In the genomic region with DNA sequence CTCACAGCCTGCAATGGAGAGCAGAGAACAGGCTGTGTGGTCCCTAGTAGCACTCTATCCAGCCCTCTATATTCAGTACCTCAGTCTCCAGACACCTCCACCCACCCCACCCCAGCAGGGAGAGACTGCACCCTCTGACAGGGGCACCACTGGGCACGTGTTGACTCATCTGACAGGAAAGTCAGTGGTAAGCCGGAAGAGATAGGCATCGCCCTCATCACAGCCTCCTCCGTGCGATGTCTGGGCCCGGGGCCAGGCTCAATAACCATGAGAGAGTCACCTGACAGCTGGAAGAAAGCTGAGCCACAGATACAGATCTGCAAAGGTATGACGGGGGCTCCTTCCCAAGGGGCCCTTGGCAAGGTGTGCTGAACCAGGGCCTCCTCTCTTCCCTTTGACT, we compare ENCODE assay signal across 8 mouse cellular contexts. TPM values are rescaled to one million over a fixed set of nuclear protein-coding genes. Genes with fewer than 3 reads are reported as not detected.
DNase-seq lines count a peak whose midpoint lies in the region; ATAC-seq and TF ChIP-seq lines count a peak whose summit lies in the region.
"Had no signal": no experiment of that assay in that cellular context is flagged by ENCODE, and none has a peak within 500 bp of the region (broad histone marks: within the 10 kb centered on the region; RNA-seq: fewer than 3 reads in every experiment).

No protein-coding gene starts in this region.

- POLR2A ChIA-PET in Patski (lab: Charles Lee) = interaction anchor here (1.1 kb wide), 1 partner anchor 92 kb away, joined by 4 read pairs; no protein-coding TSS in a partner anchor

- 0 out of 2 replicates have a peak, but pooled peaks cover 5% of the 10 kb centered on the region for H3K36me3 ChIP-seq in liver, embryonic 13.5 days
- H3K36me3 ChIP-seq in spleen, adult 2 months (ENCODE audit: control insufficient read depth, insufficient read depth, low read length) = no peaks in the 10 kb centered on the region
- H3K36me3 ChIP-seq in hindbrain, embryonic 14.5 days (replicated peaks; ENCODE audit: control insufficient read depth, insufficient read depth) = no peaks in the 10 kb centered on the region

- ATAC-seq in Patski = peak; percentile 8
- peak; percentile 81 for ATAC-seq in liver, embryonic 13.5 days (ENCODE audit: low read depth)
- no peak for ATAC-seq in hindbrain, embryonic 14.5 days (ENCODE audit: low FRiP score)

- H3K4me3 ChIP-seq in liver, embryonic 13.5 days (replicated peaks) = peak overlapping the region; percentile 34
- H3K4me3 ChIP-seq in spleen, adult 2 months (ENCODE audit: extremely low read depth, insufficient read depth, insufficient read length) = no peak overlapping the region
- no peak overlapping the region for H3K4me3 ChIP-seq in hindbrain, embryonic 14.5 days (replicated peaks; ENCODE audit: low read length)

- 0 out of 2 replicates have a peak, but pooled peaks cover 7% of the 10 kb centered on the region for H3K9me3 ChIP-seq in liver, embryonic 13.5 days (replicated peaks)
- H3K9me3 ChIP-seq in hindbrain, embryonic 14.5 days (ENCODE audit: control insufficient read depth, low read length) = no peaks in the 10 kb centered on the region

- TF ChIP-seq CTCF in Patski (IDR thresholded peaks at IDR 0.05) = no peak
- TF ChIP-seq CTCF in spleen, adult 2 months (IDR thresholded peaks at IDR 0.05; ENCODE audit: extremely low read depth, insufficient read depth, insufficient read length, insufficient replicate concordance) = no peak

- peak overlapping the region; percentile 96 for H3K27ac ChIP-seq in liver, embryonic 13.5 days
- peak overlapping the region; percentile 82 for H3K27ac ChIP-seq in spleen, adult 2 months (ENCODE audit: insufficient read depth, low read length)
- H3K27ac ChIP-seq in hindbrain, embryonic 14.5 days = no peak overlapping the region

- DNase-seq in CD4-positive helper T cell, adult 2 months (ENCODE audit: low read depth, low spot score) = peak; percentile 97
- no peak for DNase-seq in Patski (ENCODE audit: low read depth, low spot score)
- peak; percentile 26 for DNase-seq in liver, embryonic 13.5 days
- peak; percentile 59 to 62 for DNase-seq in spleen, adult 2 months (ENCODE audit: low read depth in 1 of 2, low spot score in 2 of 2)
- no peak for DNase-seq in hindbrain, embryonic 14.5 days (ENCODE audit: low spot score)
- DNase-seq in cerebellum, adult 8-10 months = no peak
- DNase-seq in right cerebral cortex, adult 2 months (ENCODE audit: low spot score in 2 of 2) = no peak

- in situ Hi-C loops in Patski (cut with MboI; ENCODE audit: low pct_unique_long_range_greater_than_20kb) = no loop called here

- WGBS in liver, embryonic 13.5 days (ENCODE audit: insufficient replicate concordance) = 36% methylated on average over 7 of the region's 7 CpGs
- WGBS in spleen, adult 2 months = 16% methylated on average over 7 of the region's 7 CpGs
- WGBS in hindbrain, embryonic 14.5 days = 82% methylated on average over 7 of the region's 7 CpGs

- TF ChIP-seq POLR2A in spleen, adult 2 months (IDR thresholded peaks at IDR 0.05; ENCODE audit: low read depth, low read length) = no peak

- peak overlapping the region; percentile 66; the same call in 1 of the 2 replicates for H3K9ac ChIP-seq in liver, embryonic 13.5 days
- H3K9ac ChIP-seq in hindbrain, embryonic 14.5 days = no peak overlapping the region

- CTCF ChIA-PET in Patski (lab: Charles Lee) = no interaction called here

- H3K27me3 ChIP-seq in Patski = no peaks in the 10 kb centered on the region
- H3K27me3 ChIP-seq in liver, embryonic 13.5 days = no peaks in the 10 kb centered on the region
- H3K27me3 ChIP-seq in spleen, adult 2 months (ENCODE audit: control insufficient read depth, insufficient read depth, low read length) = no peaks in the 10 kb centered on the region
- no peaks in the 10 kb centered on the region for H3K27me3 ChIP-seq in hindbrain, embryonic 14.5 days (ENCODE audit: control insufficient read depth, insufficient read depth, low read length)

- H3K4me2 ChIP-seq in liver, embryonic 13.5 days = peak overlapping the region; percentile 66
- H3K4me2 ChIP-seq in hindbrain, embryonic 14.5 days (replicated peaks) = no peak overlapping the region
- H3K4me2 ChIP-seq: midbrain, embryonic 11.5 days had no signal

- H3K4me1 ChIP-seq in liver, embryonic 13.5 days (replicated peaks) = peaks cover 84% of the 10 kb centered on the region
- peaks cover 18% of the 10 kb centered on the region; the same call in 1 of the 2 replicates for H3K4me1 ChIP-seq in spleen, adult 2 months (ENCODE audit: control insufficient read depth, insufficient read depth, insufficient read length)
- H3K4me1 ChIP-seq in hindbrain, embryonic 14.5 days (replicated peaks; ENCODE audit: control insufficient read depth, insufficient read depth, low read length) = no peaks in the 10 kb centered on the region

RNA-seq across cellular contexts. Expression of gene Il6ra, which starts 40.8 kb away (rescaled TPM):
- polyA plus RNA-seq in Patski (2021) = 2.6 TPM
- polyA plus RNA-seq in liver, embryonic 13.5 days (2015; fragmentation: Nextera tagmentation; extraction: Ambion mirVana) = 1.9 and 2.2 TPM in 2 replicates
- 21.4 and 25.6 TPM in 2 replicates for polyA plus RNA-seq in spleen, adult 2 months (2012; rRNA removed)
- 0.83 and 1.0 TPM in 2 replicates for polyA plus RNA-seq in hindbrain, embryonic 14.5 days (2014; fragmentation: Nextera tagmentation; extraction: Ambion mirVana)

RNA-seq across cellular contexts. Expression of gene She, which starts 41.0 kb away (rescaled TPM):
- polyA plus RNA-seq in Patski (2021) = 0.03 TPM
- 1.0 and 1.1 TPM in 2 replicates for polyA plus RNA-seq in liver, embryonic 13.5 days (2015; fragmentation: Nextera tagmentation; extraction: Ambion mirVana)
- 1.1 TPM in 2 replicates for polyA plus RNA-seq in spleen, adult 2 months (2012; rRNA removed)
- polyA plus RNA-seq in hindbrain, embryonic 14.5 days (2014; fragmentation: Nextera tagmentation; extraction: Ambion mirVana) = 2.3 and 2.8 TPM in 2 replicates

Comparison
In these comparisons a context has a peak if more than half of its experiments do, and no peak if none do; other contexts are left out.
1. DNase-seq: peak in CD4-positive helper T cell, adult 2 months (single experiment), liver, embryonic 13.5 days (single experiment) and spleen, adult 2 months (2 of 2); none in Patski (single experiment), hindbrain, embryonic 14.5 days (single experiment), cerebellum, adult 8-10 months (single experiment) and right cerebral cortex, adult 2 months (0 of 2).